Mouse (Mus musculus): ENCODE results near the gene Entr1.

The Entr1 gene

DNA sequence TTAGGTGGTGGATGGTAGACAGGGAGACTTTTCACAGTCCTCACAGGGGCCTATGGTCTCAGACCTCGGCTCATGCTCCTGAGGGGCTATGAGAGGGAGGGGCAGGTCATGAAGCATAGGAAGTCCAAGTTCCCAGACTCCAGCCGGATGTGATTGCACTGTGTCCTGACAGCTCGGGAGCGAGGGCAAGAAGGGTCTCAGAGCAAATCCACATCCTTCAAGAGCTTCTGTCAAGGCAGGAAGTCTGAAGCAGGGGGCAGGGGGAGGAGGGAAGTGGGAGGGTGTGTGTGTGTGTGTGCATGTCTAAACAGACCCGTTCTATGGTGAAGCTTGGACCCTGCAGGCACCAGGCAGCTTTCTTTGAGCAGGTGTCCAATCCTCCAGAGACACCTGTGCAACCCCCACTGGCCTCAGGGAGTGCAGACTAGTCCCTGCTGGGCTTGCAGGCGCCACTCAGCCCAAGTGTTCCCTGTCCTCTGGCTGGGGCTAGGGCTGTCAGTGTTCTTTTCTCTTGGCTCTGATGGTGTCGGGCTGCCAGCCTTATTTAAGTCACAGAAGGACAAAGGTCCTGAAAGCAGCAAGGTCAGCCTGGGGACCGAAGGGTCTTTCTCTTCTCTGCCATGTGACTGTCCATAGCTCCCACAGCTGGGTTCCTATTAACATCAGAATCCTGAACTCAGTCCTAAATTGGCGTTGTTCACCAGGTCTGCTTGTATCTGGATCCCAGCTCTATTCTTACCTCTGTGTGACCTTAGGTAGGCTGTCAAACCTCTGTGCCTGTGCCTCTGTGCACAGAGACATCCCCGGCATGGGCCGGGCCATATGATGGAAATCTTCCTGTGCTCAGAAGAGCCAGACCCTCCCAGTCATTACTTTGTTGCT, 46.3 kb downstream of the Entr1 start:
- no peak for DNase-seq (ENCODE audit: low spot score)

DNA sequence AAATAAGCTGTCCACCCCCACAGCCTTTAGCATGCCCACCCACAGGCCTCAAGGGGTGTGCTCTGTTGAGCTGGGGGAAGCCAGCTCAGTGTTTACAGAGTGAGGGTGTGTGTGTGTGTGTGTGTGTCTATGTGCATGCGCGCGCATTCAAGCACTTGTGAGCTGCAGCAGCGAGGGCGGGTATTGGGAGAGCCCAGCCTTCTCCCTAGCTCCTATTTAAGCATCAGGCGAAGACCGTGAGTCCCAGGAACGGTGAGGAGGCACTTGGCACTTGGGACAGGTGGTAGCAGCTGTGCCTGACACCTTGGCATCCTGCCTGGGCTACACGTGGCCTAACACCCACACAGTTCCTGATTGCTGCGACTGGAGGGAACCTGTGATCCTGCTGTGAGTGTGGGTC, 47.1 kb downstream of the Entr1 start:
- DNase-seq (ENCODE audit: low spot score) = no peak

DNA sequence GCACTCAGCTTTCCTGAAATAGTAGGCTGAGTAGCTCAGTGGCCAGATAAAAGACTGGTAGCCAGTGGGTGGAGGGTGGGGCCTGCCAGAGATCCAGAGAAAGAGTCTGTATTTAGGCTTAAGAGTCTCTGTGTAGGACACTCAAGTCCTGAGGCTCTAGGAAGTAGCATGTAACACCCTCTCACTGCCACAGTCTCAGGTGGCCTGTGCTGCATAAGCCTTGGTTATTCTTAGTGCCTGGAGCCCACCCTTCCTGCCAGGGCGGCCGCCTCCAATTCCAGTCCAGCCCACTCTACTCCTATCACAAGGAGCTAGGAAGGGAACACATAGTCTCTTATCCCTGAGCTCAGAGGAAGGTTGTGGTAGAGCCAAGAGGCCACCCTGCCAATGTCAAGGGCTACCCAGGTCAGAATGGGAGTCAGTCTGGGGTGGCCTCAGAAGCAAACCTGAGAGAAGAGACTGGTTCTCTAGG, 47.6 kb downstream of the Entr1 start:
- DNase-seq (ENCODE audit: low spot score) = no peak

DNA sequence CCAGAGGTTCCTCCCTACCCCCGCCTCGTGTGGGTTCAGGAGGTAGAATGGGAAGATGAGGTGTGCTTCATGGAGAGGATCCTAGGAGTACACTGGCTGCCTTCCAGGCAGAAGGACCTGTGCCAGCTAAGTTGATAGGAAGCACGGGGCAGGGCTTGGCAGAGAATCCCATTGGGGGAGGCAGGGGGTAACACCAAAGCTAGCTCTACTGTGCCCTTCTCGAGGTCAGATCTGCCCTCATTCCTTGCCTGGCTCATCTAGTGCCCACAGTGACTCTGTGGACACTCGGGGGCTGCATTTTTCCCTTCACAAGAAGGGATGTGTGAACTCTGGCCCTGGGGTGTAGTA, 49.9 kb downstream of the Entr1 start:
- no peak for DNase-seq (ENCODE audit: low spot score)

DNA sequence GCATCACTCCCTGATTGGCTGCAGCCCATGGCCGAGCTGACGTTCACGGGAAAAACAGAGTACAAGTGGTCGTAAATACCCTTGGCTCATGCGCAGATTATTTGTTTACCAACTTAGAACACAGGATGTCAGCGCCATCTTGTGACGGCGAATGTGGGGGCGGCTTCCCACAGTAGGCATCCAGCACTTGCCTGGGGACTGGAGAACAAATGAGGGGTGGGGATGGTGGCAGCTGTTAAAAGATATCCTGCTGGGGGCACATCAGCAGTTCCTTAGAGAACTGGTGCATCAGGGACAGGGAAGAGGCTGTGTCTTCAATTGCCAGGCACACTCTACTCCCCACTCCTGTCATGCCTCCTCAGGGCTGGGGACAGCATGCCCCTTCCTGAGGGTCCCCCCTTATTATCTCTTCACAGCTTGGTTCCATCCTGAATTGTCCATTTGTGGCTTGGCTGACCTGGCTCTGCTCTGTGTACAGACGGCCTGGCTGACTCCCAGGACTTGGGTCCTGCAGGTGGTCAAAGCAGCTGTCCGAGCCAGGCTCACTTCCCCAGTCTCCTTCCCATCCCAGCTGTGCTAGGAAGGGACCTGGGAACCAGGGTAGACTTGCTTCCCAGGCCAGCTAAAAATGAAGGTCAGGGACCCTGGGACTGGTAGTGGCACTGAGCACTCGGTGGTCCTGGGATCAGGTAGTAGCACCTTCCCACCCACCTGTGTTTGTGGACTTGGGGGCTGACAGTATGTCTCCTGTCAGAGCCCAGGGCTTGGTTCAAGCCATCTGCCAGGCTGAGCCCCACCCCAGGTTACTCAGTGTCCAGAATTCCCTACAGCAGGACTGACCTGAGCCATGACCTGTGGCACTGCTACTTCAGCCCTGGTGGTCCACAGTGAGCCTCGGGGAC, 50.6 kb downstream of the Entr1 start:
- DNase-seq (ENCODE audit: low spot score) = no peak

All from retina, embryonic 14.5 days (tissue).